Mouse (Mus musculus) kidney, adult 8-10 months (tissue): ENCODE results near the gene Mindy1.
A peak's percentile ranks its signal among the peaks of the same experiment; 100 is the strongest.

ENCODE experiments used
- DNase-seq, 2 experiments: peaks; one replicate each; pipeline ENCODE4 v3.0.0; 2022

Gene Mindy1

DNA sequence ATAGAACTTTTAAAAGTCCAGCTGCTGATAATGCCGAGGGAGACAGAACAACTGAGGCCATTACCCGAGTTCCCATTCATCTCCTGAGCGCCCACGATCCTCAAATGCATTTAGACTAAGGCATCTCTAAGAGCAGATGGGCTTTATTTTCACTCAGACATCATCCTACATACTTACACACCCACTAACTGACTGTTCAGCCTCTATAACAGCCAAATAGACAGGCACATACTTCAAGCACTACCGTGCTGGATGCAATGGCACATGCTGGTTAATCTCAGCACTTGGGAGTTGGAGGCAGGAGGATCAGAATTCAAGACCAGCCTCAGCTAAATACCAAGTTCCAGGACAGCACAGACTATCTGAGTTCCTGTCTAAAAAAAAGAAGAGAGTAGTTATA, 11.4 kb upstream of the Mindy1 start:
- no peak for DNase-seq

DNA sequence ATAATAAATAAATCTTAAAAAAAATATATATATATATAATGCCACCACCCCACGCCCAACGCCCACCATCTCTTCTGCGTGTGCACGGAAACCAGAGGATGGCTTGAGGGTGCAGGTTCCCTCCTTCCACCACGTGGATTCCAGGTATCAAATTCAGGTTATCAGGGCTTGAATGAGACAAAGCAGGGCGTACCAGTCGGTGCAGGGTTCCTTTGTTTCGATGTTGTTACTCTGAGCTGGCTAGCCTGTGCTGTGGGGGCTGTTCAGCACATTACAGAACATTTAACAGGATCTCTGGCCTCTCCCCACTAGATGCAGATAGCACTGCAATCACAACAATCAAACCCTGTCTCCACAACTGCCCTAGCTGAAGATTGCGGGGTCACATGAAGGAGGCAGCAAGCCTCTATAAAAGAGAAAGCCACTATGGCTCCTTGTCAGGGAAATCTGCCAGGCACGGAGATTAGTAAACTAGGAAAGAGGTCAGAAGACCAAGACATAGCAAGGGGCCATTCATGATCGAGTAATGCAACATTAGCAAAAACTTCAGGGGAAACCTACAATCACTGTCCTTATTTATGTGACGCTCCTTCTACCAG, 10.3 kb upstream of the Mindy1 start:
- no peak for DNase-seq

DNA sequence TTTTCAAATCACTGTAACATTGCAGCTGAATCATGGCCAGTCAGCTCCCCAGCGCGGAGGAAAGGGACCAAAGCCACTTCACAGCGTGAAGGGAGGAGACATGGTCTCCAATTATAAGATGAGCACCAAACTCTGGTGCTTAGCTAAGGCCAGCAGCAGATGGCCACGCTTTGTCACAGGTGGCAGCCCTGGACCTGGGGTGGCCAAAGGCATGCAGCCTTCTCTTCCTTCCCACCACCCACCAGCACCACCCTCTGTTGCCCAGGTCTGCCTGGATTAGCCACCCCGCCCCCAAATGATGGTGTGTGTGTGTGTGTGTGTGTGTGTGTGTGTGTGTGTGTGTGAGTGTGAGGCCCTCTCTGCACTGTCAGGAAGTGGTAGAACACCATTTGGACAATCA, 7.7 kb upstream of the Mindy1 start:
- no peak for DNase-seq

DNA sequence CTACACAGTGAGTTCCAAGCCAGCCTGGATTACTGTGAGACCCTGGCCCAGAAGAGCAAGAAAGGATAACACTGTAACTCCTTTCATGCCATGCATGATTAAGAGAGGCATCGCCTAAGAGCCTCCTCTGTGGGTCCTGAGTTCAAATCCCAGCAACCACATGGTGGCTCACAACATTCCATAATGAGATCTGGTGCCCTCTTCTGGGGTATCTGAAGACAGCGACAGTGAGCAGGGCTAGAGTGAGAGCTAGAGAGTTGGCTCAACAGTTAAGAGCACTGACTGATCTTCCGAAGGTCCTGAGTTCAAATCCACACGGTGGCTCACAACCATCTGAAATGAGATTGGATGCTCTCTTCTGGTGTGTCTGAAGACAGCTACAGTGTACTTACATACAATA, 6.7 kb upstream of the Mindy1 start:
- no peak for DNase-seq

DNA sequence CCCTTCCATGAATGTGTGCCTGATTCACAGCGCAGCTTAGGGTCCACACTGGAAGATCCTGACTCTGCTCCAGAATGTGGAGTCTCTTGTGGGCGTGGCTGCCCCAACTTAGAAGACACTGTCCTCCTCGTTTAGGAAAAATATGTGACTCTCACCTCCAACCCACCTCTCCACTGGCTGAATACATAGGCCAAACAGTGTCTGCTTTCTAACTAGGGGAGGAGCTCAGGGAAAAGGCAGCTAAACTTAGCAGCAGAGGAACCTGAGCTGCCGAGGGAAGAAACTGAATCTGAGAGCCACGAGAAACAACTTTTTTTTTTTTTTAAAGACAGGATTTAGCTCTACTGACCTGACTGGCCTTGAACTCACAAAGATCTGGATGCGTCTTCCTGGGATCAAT, 6.0 kb upstream of the Mindy1 start:
- DNase-seq, result no peak

DNA sequence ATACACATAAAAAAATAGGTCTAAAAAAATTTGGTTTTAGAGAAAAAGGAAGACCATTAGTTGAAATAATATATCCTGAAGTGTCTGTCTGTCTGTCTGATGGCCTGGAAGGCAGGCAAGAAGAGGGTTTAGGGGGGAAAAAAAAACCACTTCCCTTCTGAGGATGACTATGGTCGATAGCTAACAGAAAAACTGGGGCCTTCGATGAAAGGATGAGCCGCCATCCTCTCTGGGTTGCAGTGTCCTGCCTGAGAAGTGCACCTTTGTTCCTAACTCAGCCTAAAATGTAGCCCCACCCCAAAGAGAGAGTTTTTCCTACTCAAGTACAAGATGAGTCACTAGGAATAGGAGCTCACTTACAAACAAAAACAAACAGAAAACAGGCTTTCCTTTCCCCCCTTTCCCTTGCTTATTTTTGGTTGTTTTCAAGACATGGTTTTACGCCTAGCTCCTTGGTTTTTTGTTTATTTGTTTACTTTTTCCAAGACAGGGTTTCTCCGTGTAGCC, 4.7 kb upstream of the Mindy1 start:
- no peak for DNase-seq

DNA sequence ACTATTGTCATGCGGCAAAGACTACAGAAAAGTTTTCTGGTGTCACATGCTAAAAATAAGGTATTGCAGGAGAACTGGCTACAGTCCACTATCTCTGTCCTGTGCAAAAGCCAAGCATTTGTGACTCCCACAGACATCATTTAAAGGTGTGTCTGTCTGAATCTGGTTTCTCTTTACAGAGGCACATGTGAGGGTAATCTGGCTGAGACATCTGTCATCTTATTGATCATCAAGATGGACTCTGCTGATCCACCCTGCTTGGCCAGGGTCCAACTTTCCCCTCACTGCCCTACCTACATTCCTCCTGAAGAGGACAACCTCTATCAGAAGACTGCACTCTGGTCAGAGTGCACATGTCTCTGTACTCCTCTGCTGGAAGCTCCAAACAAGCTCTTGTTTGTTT, 4.0 kb upstream of the Mindy1 start:
- DNase-seq, result no peak

DNA sequence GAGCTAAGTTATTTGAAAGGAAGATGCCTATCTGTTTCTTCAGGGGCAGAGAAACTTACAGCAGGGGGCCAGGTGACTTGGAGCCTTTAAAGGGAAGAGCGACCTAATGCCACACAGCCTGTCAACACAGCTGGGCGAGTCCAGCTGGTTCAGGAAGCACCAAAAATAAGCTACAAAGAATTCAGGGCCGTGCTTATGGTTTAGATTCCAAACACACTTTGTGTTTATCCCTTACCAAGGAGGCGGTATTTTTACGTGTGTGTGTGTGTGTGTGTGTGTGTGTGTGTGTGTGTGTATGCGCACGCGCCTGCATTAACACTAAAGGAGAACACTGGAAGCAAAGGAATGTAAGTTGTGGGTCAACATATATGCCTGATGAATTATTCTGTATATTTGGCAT, 398 bp upstream of the Mindy1 start:
- DNase-seq, result no peak

DNA sequence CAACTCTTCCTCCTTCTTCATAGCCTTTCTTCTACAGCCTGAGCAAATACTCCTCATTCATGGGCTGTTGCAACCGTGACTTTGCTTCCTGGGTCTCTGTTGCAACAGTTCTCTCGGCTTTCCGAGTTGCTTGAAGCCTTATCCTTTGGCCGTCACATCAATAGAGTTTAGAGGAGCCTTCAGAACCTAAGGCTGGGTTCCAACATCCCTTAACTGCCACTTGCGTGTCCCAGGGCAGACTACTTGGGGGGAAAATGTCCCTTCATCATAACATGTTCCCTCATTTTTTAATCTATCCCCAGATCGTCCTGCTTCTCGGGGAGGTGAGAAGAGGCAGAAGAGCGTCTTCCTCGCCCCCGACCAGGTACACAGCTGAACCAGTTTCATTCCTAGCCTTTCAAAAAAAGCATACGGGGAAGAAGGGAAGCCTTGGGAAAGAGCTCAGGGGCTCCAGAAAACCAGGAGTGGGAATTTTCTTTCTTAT, 1.3 kb downstream of the Mindy1 start:
- no peak for DNase-seq

DNA sequence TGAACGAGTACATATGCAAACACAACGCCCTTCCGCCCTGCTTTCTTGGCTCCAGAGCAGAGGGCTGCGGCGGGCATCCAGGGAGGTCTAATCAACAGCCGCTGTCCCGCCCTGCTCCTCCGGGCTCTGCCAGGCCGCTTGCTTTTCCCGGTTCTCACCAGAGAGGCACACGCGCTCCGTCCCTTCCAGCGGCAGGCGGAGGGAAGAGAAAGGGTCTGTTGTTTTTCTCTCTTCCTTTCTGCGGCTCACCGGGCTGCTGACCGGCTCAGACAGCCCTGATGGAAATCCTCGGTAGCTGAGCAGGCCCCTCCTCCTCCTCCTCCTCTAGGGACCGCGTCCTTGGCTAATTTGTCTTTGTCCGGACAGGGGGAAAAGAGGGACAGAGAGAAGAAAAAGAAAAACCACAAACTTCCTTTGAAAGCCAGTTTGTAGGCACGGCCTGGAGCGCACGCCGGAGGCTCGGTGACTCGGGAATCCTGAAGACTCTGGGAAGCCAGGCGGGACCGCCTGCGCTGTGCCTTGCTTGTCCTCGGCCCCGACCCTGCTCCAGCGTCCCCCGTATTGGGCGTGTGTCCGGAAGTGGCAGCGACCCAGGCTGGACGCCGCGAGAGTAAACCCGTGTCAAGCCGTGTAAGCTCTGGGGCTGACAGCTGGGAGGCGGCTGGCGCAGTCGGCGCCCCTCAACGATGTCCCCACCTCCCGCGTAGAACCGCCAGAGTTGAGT, 1.9 kb downstream of the Mindy1 start:
- peak; percentile 81 to 83 for DNase-seq

DNA sequence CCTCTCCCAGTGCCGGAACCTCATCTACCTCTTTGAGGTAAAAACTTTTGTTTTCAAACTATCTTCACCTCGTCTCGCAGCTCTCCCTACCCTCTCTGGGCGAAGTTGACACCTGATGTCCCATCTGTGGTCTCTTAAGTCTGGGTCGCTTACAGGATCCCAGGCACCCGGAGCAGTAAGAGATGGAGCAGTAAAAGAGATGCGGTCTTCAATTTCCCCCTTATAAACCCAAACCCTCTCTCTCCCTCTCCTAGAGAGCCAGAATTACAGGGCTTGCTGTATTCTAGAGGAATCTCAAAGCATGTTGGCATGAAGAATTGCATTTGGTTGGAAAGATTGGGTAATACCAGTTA, 2.4 kb downstream of the Mindy1 start:
- no peak for DNase-seq

DNA sequence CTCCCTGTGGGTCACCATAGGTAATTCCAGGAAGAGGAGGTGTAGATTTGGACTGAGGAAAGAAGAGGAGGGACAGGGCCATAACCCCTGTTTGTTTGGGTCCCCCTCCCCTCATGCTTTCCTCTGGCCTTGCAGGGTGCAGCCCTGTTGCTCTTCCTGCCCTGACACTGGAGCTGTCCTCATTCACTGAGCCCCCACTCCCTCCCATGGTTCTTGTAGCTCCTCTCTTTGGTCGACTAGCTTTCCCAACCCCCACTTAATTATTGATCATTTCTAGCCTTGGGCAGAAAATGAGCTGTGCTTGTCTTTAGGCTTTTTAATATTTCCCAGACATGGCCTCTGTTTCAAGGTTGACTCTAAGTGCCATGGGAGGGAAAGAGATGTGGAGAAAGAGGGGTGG, 2.9 kb downstream of the Mindy1 start:
- no peak for DNase-seq

DNA sequence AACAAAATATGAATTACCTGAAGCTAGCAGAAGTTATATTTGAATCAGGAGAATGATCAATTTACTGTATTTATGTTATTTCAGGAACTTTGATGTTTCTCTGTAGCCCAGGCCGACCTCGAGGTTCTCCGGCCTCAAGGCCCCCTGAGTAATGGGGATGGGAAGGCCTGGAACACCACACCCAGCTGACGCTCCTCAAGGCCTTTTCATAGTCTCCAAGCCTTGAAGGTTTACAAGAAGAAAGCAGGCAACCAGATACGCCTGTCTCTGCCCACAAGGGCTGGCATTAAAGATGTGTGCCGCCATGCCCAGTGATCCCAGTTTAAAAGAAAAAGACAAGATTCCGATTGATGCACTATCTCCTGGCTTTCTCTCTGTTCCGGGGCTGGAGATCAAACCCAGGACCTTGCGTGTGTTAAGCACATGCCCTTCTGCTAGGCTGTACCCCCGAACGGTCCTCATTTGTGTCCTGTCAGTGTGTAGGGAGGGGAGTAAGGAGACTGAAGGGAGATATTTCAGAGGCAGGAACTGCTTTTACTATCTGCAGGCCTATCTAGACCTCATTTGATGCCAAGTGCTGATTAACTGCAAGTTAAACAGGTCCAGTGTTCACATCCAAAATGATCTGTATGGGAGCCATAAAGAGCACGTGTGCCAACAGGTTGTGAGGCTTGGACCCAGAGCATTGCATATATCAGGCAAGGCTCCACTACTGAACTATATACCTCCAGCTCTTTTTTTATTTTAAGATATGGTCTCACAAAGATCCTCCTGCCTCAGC, 3.5 kb downstream of the Mindy1 start:
- DNase-seq, result no peak

DNA sequence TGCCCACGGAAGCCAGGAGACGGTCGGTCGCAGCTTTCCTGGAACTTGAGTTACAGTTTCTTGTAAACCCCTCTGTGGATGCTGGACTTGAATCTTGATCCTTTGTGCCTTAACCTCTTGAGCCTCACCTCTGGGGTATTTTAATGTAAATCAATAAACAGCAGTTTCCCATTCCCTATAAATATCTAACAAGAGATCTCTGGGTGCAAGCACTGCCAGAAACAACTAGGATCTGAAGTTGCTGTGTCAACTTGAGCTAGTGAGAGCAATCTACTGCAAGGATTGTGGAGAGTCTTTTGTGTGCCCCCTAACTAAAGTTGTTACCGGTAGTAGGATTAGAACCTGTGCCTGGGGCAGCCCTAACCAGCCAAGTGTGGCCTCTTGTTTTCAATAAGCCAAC, 4.2 kb downstream of the Mindy1 start:
- DNase-seq, result no peak

DNA sequence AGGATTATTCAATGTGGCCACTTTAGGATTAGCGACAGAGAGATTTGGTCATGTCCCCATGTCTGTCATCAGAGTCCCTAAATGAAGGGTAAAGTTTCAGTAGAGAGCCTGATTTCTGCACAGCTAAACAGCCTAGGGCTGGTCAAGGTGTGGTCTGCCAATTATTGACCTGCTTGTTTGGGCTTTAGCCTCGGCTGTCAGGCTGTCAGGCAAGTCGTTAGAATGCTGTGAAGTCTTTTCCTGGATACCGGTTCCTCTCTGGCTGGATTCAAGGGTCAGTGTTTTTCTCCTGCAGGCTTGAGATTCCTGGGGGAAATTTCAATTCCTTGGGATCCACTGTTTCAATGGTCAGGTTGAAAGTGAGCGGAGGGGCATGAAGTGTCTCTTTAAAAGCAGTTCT, 4.9 kb downstream of the Mindy1 start:
- peak in 1 of 2 experiments; percentile 68 for DNase-seq

DNA sequence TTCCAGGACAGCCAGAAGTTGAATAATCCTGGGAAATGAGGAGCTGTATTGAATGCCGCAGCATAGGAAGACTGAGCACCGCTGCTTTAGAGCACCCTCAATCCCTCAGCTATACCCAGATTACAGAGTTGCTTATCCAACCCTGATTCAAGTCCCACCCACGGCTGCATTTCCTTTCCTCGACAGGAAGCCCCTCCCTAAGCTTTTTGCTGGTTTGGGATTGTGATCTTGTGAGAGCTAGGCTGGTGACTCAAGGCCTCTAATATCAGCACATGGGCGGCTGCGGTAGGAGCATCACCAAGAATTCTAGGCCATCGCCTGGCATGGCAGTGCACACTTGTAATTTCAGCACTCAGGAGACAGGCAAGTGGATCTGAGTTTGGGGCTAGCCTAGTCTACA, 5.4 kb downstream of the Mindy1 start:
- DNase-seq, result no peak

DNA sequence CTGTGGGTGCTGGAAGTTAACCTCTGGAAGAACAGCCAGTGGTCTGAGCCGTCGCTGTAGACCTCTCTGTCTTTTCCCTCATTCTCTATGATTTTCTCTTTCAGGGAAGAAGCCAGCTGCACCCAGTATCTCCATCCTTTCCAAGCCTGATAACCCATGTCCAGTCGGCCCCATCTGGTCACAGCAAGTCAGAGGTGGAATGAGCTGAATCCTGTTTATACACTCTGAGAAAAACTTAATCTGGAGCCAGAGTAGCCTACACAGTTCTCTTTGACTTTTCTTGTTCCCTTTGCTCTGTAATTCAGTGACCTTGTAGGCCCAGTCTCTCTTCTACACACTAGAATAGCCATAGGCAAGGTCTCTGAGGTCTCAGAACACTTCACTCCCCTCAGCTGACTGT, 6.4 kb downstream of the Mindy1 start:
- DNase-seq, result no peak

DNA sequence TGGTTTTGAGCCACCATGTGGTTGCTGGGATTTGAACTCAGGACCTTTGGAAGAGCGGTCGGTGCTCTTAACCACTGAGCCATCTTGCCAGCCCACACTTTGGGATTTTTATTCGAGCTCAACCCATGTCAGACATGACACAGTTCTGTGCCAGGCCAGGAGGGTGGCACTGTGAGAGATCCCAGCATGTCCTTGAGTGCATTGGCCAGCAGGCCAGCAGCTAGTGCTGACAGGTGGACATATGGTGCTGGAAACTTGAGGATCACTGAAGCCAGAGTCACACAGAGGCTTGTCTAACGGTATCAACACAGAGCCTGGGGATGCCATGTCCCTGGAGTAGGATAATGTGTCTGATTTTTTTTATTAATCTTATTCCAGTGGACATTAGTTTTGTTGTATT, 8.3 kb downstream of the Mindy1 start:
- no peak for DNase-seq

DNA sequence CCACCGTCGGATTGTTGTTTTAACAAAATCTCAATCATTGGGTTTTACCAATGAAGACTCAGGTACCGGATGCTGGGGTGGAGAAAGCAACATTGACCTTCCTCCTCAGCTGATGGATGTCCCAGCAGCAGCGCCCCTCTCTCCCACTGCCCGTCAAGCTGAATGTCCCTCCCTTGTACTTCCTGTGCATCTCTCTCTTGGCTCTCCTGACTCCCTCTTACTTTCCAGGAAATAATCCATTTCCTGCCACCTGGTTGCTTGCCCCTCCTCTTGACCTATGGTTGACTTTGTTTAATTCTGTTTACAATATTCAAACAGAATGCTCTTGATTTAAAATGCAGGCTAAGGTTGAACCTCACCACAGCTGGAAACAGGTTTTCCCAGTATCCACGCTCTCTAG, 9.0 kb downstream of the Mindy1 start:
- DNase-seq, result no peak

DNA sequence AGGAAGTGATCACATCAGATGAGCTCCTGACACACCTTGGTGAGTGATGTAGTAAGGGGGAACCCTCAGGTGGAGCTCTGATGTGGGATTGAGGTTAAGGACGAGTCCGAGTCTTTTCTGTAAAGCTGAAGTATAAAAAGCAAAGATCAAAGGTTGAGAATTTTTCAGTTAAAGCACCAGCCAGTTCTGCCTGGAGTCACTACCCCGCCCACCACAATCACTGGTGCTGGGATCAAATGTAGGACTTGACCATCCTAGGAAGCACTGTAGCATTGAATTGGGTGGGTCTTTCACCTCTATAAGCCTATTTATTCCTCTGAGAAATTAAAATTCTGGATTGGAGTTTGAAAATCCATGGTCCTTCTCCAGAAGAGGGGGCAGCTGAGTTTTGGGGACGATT, 9.9 kb downstream of the Mindy1 start:
- DNase-seq, result no peak

DNA sequence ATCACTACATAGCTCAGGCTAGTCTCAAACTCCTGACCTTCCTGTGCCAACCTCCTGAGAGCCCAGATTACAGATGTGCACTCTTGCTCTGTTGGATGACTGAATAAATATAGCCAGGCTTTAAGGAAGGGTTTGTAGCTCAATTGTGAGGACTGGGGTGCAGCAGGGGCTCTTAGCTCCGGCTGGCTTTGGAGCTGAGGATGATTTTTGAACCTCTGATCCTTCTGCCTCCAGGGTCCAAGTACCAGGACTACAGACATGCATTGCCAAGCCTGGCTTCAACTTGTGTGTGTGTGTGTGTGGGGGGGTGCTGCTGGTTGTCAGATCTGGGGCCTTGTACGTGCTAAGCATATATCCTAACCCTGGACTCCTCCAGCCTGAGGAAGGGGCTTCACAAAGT, 11.8 kb downstream of the Mindy1 start:
- DNase-seq, result no peak

DNA sequence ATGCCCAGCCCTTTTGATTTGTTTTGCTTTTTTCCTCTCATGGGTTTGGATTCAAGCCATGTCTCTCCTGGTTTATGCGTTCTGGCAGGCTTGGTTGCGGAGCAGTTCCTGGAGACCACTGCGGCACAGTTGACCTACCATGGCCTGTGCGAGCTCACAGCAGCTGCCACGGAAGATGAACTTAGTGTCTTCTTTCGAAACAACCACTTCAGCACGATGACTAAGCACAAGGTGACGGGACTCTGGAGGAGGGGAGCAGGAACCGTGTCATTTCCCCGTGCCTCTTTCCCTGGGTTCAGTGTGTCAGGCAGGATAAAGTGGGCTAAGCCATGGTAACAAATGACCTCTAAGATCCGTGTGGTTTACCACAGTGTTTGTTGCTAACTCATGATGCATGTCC, 12.4 kb downstream of the Mindy1 start:
- DNase-seq, result peak; percentile 66 to 74

DNA sequence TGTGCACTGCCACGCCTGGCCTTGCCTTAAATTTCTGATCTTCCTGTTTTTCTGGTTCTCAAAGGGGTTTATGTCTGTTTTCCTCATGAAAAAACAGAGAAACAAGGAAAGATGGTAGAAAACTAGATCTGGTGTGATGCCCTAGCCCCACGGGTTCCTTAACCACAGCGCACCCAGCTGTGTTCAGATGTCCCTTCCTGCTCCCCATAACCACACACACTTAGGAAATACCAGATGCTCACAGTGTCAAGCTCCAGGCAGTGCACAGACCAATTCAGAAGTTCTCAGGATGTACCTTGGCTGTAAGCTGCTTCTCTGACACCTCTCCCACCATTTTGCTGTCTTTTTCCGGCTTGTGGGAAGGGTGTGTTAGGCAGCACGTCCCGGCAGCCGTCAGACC, 13.2 kb downstream of the Mindy1 start:
- DNase-seq, result no peak

DNA sequence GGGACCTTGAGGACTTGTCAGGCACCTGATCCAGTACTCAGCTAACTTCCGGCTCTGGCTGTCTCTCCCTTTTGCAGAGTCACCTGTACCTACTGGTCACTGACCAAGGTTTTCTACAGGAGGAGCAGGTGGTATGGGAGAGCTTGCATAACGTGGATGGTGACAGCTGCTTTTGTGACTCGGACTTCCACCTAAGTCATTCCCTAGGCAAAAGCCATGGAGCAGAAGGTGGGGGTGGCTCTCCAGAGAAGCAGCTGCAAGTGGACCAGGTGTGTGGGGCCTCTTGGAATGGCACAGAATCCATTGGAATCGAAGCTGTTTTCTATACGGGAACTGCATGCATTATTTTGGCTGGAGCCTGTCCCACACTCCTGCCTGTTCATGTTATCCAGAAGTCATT, 13.6 kb downstream of the Mindy1 start:
- no peak for DNase-seq
